Mouse (Mus musculus) brain, embryonic 14.5 days (tissue): Measurements from ENCODE around the gene Tas1r2.

Experiments used
- CTCF ChIP-seq: fragments of 200-500 bp; IDR thresholded peaks from 2 replicates; pipeline ENCODE4 v1.5.1; 2012; ENCODE audit warnings: inconsistent platforms, mild to moderate bottlenecking, moderate library complexity, borderline replicate concordance; ENCODE audit not compliant: insufficient read depth, insufficient read length; ENCODE audit errors: extremely low read depth
- POLR2A ChIP-seq: fragments of 200-500 bp; IDR thresholded peaks from 2 replicates; pipeline ENCODE4 v1.6.1; 2012; ENCODE audit warnings: mild to moderate bottlenecking, inconsistent platforms, borderline replicate concordance; ENCODE audit not compliant: poor library complexity, insufficient read depth, insufficient read length, severe bottlenecking; ENCODE audit errors: extremely low read depth

DNA sequence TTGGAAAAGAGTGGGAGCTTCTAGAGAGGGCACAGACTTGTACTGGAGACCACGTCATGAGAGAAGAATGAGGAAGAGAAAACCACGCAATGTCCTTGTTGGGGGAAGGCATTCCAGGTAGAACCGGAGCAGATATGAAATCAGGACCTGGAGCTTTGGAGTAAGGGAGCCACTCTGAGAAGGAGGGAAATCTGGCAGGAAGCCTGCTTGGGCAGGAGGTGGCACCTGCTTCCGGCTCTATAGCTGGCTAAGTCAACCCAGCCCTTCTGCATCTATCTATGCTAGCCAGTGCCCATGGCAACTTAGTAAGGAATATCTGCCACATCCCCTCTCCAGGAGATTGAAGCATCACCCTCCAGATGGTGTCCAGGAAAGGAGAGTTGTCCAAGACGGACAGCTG lies 52.6 kb downstream of the Tas1r2 start:
- TF ChIP-seq CTCF: no peak
- no peak for TF ChIP-seq POLR2A
